Mouse (Mus musculus) liver, adult 2 months (tissue): ENCODE results near the gene Atp5g3.
A peak's percentile ranks its signal among the peaks of the same experiment; 100 is the strongest.

Source experiments
- CTCF ChIP-seq: fragments of 200-500 bp; IDR thresholded peaks from 2 replicates; pipeline ENCODE4 v1.5.1; 2011; ENCODE audit warnings: low read depth, low read length, control low read depth
- POLR2A ChIP-seq: fragments of 200-500 bp; IDR thresholded peaks from 2 replicates; pipeline ENCODE4 v1.6.1; 2011; ENCODE audit warnings: low read length, control low read depth; ENCODE audit not compliant: insufficient read depth; ENCODE audit errors: extremely low read depth

DNA sequence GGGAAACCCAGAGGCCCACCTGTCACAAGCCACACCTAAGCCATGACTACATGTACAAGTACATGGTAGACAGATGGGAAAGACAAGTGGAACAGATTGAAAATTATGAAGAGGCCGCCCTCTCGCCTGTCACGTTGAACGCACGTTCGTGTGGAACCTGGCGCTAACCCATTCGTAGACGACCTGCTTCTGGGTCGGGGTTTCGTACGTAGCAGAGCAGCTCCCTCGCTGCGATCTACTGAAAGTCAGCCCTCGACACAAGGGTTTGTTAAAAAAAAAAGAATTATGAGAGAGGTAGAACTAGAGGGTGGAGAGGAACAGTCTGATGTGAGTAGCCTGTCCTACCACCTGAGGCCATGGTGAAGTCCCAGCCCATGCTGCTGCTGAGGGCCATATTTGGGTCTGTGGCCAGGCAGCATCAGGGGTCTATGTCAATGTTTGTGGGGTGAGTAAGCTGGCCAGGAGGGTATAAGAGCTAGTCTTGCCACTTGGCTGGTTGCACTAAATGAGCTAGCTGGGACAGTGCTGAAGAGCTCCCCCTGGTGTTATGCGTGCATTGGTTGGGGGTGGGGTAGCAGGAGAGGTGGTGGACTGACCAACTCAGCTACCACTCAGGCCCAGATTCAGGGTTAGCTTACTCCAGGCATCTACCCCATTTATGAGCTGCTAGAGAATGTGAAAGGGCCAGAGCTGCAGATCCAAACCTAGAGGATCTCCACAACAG lies 43.2 kb downstream of the Atp5g3 start:
- peak; percentile 65 for TF ChIP-seq CTCF
- TF ChIP-seq POLR2A = no peak
